Mouse (Mus musculus): ENCODE data around the gene Insrr. TPM values are rescaled to one million over a fixed set of nuclear protein-coding genes. Genes with fewer than 3 reads are reported as not detected.
"Not testable (repeated sequence)": the region's sequence is repeated elsewhere in the genome, so short reads cannot be mapped to it uniquely, and the experiment has no call there.

Gene Insrr
- polyA plus RNA-seq, 1 experiment from 2014 or later: 0.48 TPM

DNA sequence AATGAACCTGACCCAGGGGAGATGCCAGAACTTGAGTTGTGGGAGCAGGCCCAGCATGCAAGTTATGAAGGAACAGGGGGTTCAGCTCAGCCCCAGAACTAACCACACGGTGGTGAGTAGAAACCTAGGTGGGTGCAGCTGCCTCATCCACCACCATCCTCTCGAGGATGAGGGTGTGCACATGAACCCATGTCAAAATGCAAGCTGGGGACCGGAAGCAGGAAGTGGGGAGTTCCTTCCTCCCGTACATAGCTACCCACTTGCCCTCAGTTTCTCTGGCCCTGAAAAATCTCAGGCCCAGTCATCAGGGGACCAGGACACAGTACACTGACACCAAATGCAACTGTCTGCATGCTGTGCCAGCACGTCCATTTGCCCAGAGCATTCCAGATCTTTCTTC is 50.9 kb downstream of the Insrr start:
- Histone ChIP-seq H3K27me3 (ENCODE audit: insufficient read depth, poor library complexity, severe bottlenecking) (no peaks in the 10 kb centered on the region), H3K9me3 (no peaks in the 10 kb centered on the region), H3K4me3 (no peak overlapping the region), H3K36me3 (no peaks in the 10 kb centered on the region), H3K27ac (no peak overlapping the region), H3K4me1 (replicated peaks) (peaks cover 16% of the 10 kb centered on the region; the same call in 1 of the 2 replicates)
- DNase-seq (ENCODE audit: low spot score): no peak
- 80% methylated on average over 5 of the region's 5 CpGs for WGBS

- Histone ChIP-seq H3K27ac (no peak overlapping the region), H3K9me3 (no peaks in the 10 kb centered on the region), H3K27me3 (ENCODE audit: insufficient read depth, poor library complexity, severe bottlenecking) (no peaks in the 10 kb centered on the region), H3K4me1 (replicated peaks) (peaks cover 29% of the 10 kb centered on the region), H3K36me3 (no peaks in the 10 kb centered on the region), H3K4me3 (no peak overlapping the region)
- no peak for DNase-seq (ENCODE audit: low spot score)
- WGBS: 80% methylated on average over 14 of the region's 14 CpGs
These were observed 52.4 kb downstream of the Insrr start for GRCm38 (mm10) chr3:87849117-87849516.

GRCm38 (mm10) chr3:87854795-87855568 is 58.2 kb downstream of the Insrr start:
- no peak overlapping the region for H3K27ac ChIP-seq
- H3K36me3 ChIP-seq: peaks cover 44% of the 10 kb centered on the region
- DNase-seq (ENCODE audit: low spot score): no peak
- H3K4me3 ChIP-seq: no peak overlapping the region
- no peaks in the 10 kb centered on the region for H3K9me3 ChIP-seq
- 70% methylated on average over 7 of the region's 7 CpGs for WGBS
- H3K27me3 ChIP-seq (ENCODE audit: insufficient read depth, poor library complexity, severe bottlenecking): no peaks in the 10 kb centered on the region
- peaks cover 25% of the 10 kb centered on the region for H3K4me1 ChIP-seq (replicated peaks)

GRCm38 (mm10) chr3:87855936-87856335 is 59.2 kb downstream of the Insrr start:
- Histone ChIP-seq H3K4me1 (replicated peaks) (peaks cover 17% of the 10 kb centered on the region), H3K36me3 (peaks cover 53% of the 10 kb centered on the region), H3K27ac (no peak overlapping the region), H3K9me3 (no peaks in the 10 kb centered on the region), H3K27me3 (ENCODE audit: insufficient read depth, poor library complexity, severe bottlenecking) (no peaks in the 10 kb centered on the region), H3K4me3 (no peak overlapping the region)
- WGBS: 88% methylated on average over 8 of the region's 8 CpGs
- DNase-seq (ENCODE audit: low spot score): no peak

- Histone ChIP-seq H3K36me3 (peaks cover 70% of the 10 kb centered on the region), H3K27me3 (ENCODE audit: insufficient read depth, poor library complexity, severe bottlenecking) (no peaks in the 10 kb centered on the region), H3K27ac (no peak overlapping the region), H3K4me1 (replicated peaks) (peaks cover 17% of the 10 kb centered on the region), H3K9me3 (no peaks in the 10 kb centered on the region), H3K4me3 (no peak overlapping the region)
- DNase-seq (ENCODE audit: low spot score): no peak
- 83% methylated on average over 8 of the region's 8 CpGs for WGBS
These were observed 60.9 kb downstream of the Insrr start for GRCm38 (mm10) chr3:87857666-87858065.

DNA sequence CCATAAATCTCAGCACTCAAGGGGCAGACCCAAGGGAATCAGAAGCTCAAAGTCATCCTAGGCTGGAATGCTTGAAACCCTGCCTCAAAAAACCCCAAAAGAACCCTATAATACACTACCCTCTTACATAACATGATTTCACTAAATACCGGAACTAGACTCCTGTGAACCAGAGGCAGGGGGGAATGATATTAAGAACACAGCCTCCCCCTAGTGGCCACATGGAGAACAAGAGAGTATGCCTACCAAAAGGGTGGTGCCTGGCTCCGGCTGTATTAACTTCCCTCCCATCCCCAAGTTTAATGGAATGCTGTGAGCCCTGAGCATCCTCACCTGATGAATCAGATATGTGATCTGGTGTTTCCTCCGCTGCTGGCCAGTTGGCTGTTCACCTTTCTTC is 63.1 kb downstream of the Insrr start:
- no peak overlapping the region for H3K27ac ChIP-seq
- peaks cover 90% of the 10 kb centered on the region for H3K36me3 ChIP-seq
- peak; percentile 37 for DNase-seq (ENCODE audit: low spot score)
- no peaks in the 10 kb centered on the region for H3K4me1 ChIP-seq (replicated peaks)
- H3K9me3 ChIP-seq: no peaks in the 10 kb centered on the region
- H3K4me3 ChIP-seq: no peak overlapping the region
- 38% methylated on average over 3 of the region's 3 CpGs for WGBS
- no peaks in the 10 kb centered on the region for H3K27me3 ChIP-seq (ENCODE audit: insufficient read depth, poor library complexity, severe bottlenecking)

GRCm38 (mm10) chr3:87864111-87864510 is 67.4 kb downstream of the Insrr start:
- not testable (repeated sequence) for H3K4me3 ChIP-seq; DNase-seq (ENCODE audit: low spot score); H3K27ac ChIP-seq; H3K9me3 ChIP-seq; H3K4me1 ChIP-seq (replicated peaks); H3K27me3 ChIP-seq (ENCODE audit: insufficient read depth, poor library complexity, severe bottlenecking)
- peaks cover 98% of the 10 kb centered on the region for H3K36me3 ChIP-seq
- WGBS: 91% methylated on average over 4 of the region's 4 CpGs

Other genes with a start within 250 kb of the Insrr start
- 14.9 and 18.7 TPM in 2 replicates for gene Arhgef11, start 179.4 kb upstream of the Insrr start, polyA plus RNA-seq (2016; fragmentation: Nextera tagmentation; extraction: Ambion mirVana)
- gene Lrrc71, start 48.3 kb upstream of the Insrr start, polyA plus RNA-seq (2016; fragmentation: Nextera tagmentation; extraction: Ambion mirVana): 0.49 and 1.2 TPM in 2 replicates
- 9.0 and 23.4 TPM in 2 replicates for gene Ntrk1, start 1.8 kb upstream of the Insrr start, polyA plus RNA-seq (2016; fragmentation: Nextera tagmentation; extraction: Ambion mirVana)
- 19.6 and 19.9 TPM in 2 replicates for gene Pear1, start 27.4 kb downstream of the Insrr start, polyA plus RNA-seq (2016; fragmentation: Nextera tagmentation; extraction: Ambion mirVana)
- gene Sh2d2a, start 49.8 kb downstream of the Insrr start, polyA plus RNA-seq (2016; fragmentation: Nextera tagmentation; extraction: Ambion mirVana): 0.06 and 0.21 TPM in 2 replicates
- 18.7 and 19.1 TPM in 2 replicates for gene Prcc, start 88.7 kb downstream of the Insrr start, polyA plus RNA-seq (2016; fragmentation: Nextera tagmentation; extraction: Ambion mirVana)
- gene Hdgf, start 109.4 kb downstream of the Insrr start, polyA plus RNA-seq (2016; fragmentation: Nextera tagmentation; extraction: Ambion mirVana): 229 TPM in 2 replicates
- 74.7 and 76.1 TPM in 2 replicates for gene Mrpl24, start 122.6 kb downstream of the Insrr start, polyA plus RNA-seq (2016; fragmentation: Nextera tagmentation; extraction: Ambion mirVana)
- 73.3 and 75.7 TPM in 2 replicates for gene Isg20l2, start 133.4 kb downstream of the Insrr start, polyA plus RNA-seq (2016; fragmentation: Nextera tagmentation; extraction: Ambion mirVana)
- gene Rrnad1, start 133.8 kb downstream of the Insrr start, polyA plus RNA-seq (2016; fragmentation: Nextera tagmentation; extraction: Ambion mirVana): 18.9 and 20.9 TPM in 2 replicates
- 956 and 1,072 TPM in 2 replicates for gene Crabp2, start 151.7 kb downstream of the Insrr start, polyA plus RNA-seq (2016; fragmentation: Nextera tagmentation; extraction: Ambion mirVana)
- gene Nes, start 174.1 kb downstream of the Insrr start, polyA plus RNA-seq (2016; fragmentation: Nextera tagmentation; extraction: Ambion mirVana): 109 and 143 TPM in 2 replicates
- 0.91 and 0.95 TPM in 2 replicates for gene Bcan, start 203.3 kb downstream of the Insrr start, polyA plus RNA-seq (2016; fragmentation: Nextera tagmentation; extraction: Ambion mirVana)
- gene Hapln2, start 230.6 kb downstream of the Insrr start, polyA plus RNA-seq (2016; fragmentation: Nextera tagmentation; extraction: Ambion mirVana): 0.11 and 0.14 TPM in 2 replicates
- 34.2 and 49.2 TPM in 2 replicates for gene Gpatch4, start 246.2 kb downstream of the Insrr start, polyA plus RNA-seq (2016; fragmentation: Nextera tagmentation; extraction: Ambion mirVana)

Data from hindbrain, embryonic 10.5 days (tissue).